ENCODE assay signal across 4 mouse cellular contexts in genomic region chr12:115371784-115372183, GRCm38 (mm10).
DNase-seq lines count a peak whose midpoint lies in the region; ATAC-seq and TF ChIP-seq lines count a peak whose summit lies in the region.
"Not testable (repeated sequence)": the region's sequence is repeated elsewhere in the genome, so short reads cannot be mapped to it uniquely, and the experiment has no call there.

No protein-coding gene starts in this region.

- not testable (repeated sequence) for TF ChIP-seq POLR2A in bone marrow, adult 2 months (IDR thresholded peaks at IDR 0.05; ENCODE audit: borderline replicate concordance, control insufficient read depth, low read depth, low read length)

- not testable (repeated sequence) for H3K4me3 ChIP-seq in bone marrow, adult 2 months (replicated peaks; ENCODE audit: control insufficient read depth, low read depth, low read length)

- H3K4me1 ChIP-seq in bone marrow, adult 2 months (ENCODE audit: control insufficient read depth, insufficient read depth, low read length): not testable (repeated sequence)

- TF ChIP-seq CTCF in bone marrow, adult 2 months (IDR thresholded peaks at IDR 0.05; ENCODE audit: control insufficient read depth, insufficient read depth, low read length): not testable (repeated sequence)

- H3K27ac ChIP-seq in bone marrow, adult 2 months (ENCODE audit: control insufficient read depth, insufficient read depth, low read depth, low read length, poor library complexity): peak overlapping the region; percentile 67; the same call in 1 of the 2 replicates

- ATAC-seq in granulocyte monocyte progenitor cell, adult 5-6 weeks (replicated peaks; ENCODE audit: poor library complexity, severe bottlenecking): peak; percentile 55; the same call in 1 of the 2 replicates
- 0 out of 2 replicates have a peak, but pooled peaks have one; percentile 42 for ATAC-seq in megakaryocyte progenitor cell, adult 5-6 weeks (replicated peaks; ENCODE audit: poor library complexity)

- WGBS in bone marrow, adult 2 months: 49% methylated on average over 3 of the region's 3 CpGs

- peak; percentile 42 for DNase-seq in adrenal gland, adult 2 months
